Mouse (Mus musculus) liver, embryonic 15.5 days (tissue): ENCODE data around the gene Podxl2. TPM values are rescaled to one million over a fixed set of nuclear protein-coding genes. Genes with fewer than 3 reads are reported as not detected.
A peak's percentile ranks its signal among the peaks of the same experiment; 100 is the strongest.

Source experiments
- ATAC-seq: fragments of 200-750 bp; cut with Nextera tagmentation; 2 replicates; pipeline ENCODE4 v1.8.0; 2017; ENCODE audit warnings: moderate number of reproducible peaks, mild to moderate bottlenecking, moderate library complexity; ENCODE audit not compliant: insufficient read depth
- H3K27ac ChIP-seq: fragments of 300-500 bp; sonication (generic); replicated peaks from 2 replicates; pipeline ENCODE4 v1.5.1; 2015; ENCODE audit warnings: mild to moderate bottlenecking, inconsistent platforms
- H3K27me3 ChIP-seq: fragments of 300-500 bp; sonication (generic); 2 replicates; pipeline ENCODE4 v1.6.1; 2015; ENCODE audit warnings: mild to moderate bottlenecking, inconsistent platforms
- H3K36me3 ChIP-seq: fragments of 300-500 bp; sonication (generic); replicated peaks from 2 replicates; pipeline ENCODE4 v1.6.1; 2015; ENCODE audit warnings: moderate library complexity, mild to moderate bottlenecking, inconsistent platforms
- H3K4me1 ChIP-seq: fragments of 300-500 bp; sonication (generic); replicated peaks from 2 replicates; pipeline ENCODE4 v1.6.1; 2015; ENCODE audit warnings: inconsistent platforms
- H3K4me2 ChIP-seq: fragments of 300-500 bp; sonication (generic); 2 replicates; pipeline ENCODE4 v1.6.1; 2015; ENCODE audit warnings: moderate library complexity, mild to moderate bottlenecking, inconsistent platforms
- H3K4me3 ChIP-seq: fragments of 300-500 bp; sonication (generic); replicated peaks from 2 replicates; pipeline ENCODE4 v1.5.1; 2015; ENCODE audit warnings: mild to moderate bottlenecking, inconsistent platforms
- H3K9ac ChIP-seq: fragments of 300-500 bp; sonication (generic); 2 replicates; pipeline ENCODE4 v1.6.1; 2015; ENCODE audit warnings: moderate library complexity, mild to moderate bottlenecking, inconsistent platforms
- H3K9me3 ChIP-seq: fragments of 300-500 bp; sonication (generic); replicated peaks from 2 replicates; pipeline ENCODE4 v1.6.1; 2016; ENCODE audit warnings: inconsistent platforms
- WGBS: fragments of 180-500 bp; shearing (Covaris S2); methylation state at CpG from one replicate; pipeline ENCODE4 v1.1.7; 2015; ENCODE audit warnings: mixed read lengths; ENCODE audit not compliant: insufficient replicate concordance; 5-methylcytosine and 5-hydroxymethylcytosine counted together
- polyA plus RNA-seq: library from polyadenylated mRNA; unstranded; fragments of >200 nt; fragmentation: Nextera tagmentation; extraction: Ambion mirVana; gene quantifications from 2 replicates; pipeline ENCODE4 v1.2.1, GENCODE M21; 2015

Podxl2 gene
- polyA plus RNA-seq, 1 experiment from 2014 or later, result 1.7 TPM

DNA sequence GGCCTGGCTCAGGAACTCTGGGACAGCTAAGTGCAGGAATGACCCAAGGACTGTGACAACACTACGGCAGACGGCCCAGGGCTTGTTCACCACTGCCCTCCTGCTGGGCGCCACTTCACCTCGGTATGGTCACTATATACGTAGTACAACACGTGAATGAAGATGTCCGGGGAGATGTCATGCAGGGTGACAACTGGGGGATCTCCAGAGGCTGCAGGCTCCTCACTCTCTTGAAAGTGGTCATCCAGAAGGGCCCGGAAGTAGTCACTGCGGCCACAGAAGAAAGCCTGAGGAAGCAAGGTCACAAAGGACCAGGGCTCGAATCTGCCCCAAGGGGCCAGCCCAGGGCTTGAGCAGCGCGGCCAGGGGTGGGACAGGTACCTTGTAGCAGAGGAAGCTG lies 36.8 kb downstream of the Podxl2 start:
- Histone ChIP-seq H3K4me1 (peaks cover 77% of the 10 kb centered on the region), H3K27me3 (no peaks in the 10 kb centered on the region), H3K27ac (peak overlapping the region; percentile 90; the same call in 1 of the 2 replicates), H3K9ac (no peak overlapping the region), H3K4me3 (no peak overlapping the region), H3K9me3 (no peaks in the 10 kb centered on the region), H3K4me2 (no peak overlapping the region; the same call in 1 of the 2 replicates), H3K36me3 (peaks cover 50% of the 10 kb centered on the region)
- WGBS, result 83% methylated on average over 12 of the region's 12 CpGs
- ATAC-seq, result no peak

DNA sequence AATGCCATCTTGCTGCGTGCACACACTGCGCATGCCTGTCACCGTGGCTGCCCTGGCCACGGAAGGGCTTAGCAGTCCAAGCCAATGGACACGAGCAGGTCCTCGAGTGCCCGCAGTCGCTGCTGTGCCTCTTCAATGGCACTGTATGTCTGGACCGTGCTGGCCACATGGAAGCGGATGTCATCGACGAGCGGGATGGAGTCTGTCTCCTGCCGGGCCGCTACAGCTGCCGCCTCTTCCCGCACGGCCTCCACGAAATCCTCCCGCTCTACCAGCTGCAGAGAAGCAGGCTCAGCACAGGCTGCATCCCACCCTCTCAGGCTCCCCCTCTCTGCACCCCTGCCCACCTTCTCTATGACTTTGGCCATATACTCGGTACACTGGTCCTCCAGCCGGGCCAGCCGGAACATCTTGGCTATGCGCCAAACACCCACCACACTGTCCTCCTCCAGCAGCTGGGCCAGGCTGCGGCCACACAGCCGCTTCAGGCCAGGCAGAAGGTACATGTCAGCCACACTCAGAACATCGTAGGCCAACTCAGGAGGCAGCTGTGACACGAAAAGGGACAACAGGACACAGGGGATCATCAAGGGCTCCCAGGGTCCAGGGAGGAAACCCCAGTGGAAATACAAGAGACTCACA lies 38.5 kb downstream of the Podxl2 start:
- peaks cover 85% of the 10 kb centered on the region for H3K4me1 ChIP-seq
- no peak overlapping the region for H3K9ac ChIP-seq
- H3K4me3 ChIP-seq, result no peak overlapping the region
- WGBS, result 88% methylated on average over 28 of the region's 28 CpGs
- H3K9me3 ChIP-seq, result no peaks in the 10 kb centered on the region
- peak overlapping the region; percentile 90 for H3K27ac ChIP-seq
- ATAC-seq, result no peak
- H3K4me2 ChIP-seq, result peak overlapping the region; percentile 64; the same call in 1 of the 2 replicates
- H3K27me3 ChIP-seq, result no peaks in the 10 kb centered on the region
- peaks cover 50% of the 10 kb centered on the region for H3K36me3 ChIP-seq

DNA sequence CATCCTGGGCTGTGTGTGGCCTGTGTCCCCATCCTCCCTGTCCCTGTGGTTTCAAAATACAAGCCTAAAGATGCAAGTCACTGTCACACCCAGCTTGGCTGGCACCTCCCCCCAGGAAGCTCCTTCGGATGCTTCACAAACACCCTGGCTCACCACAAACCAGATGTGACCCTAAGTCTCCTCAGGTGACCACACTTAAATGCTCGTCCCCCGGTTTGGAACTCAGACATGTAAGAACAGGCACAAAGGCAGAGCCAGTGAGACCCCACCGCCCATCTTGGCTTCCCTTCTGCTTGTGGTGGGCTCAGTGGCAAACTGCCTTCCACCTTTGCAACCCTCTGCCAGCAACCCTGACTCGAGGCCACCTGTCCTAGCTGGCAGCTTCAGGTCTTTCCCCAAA lies 39.8 kb downstream of the Podxl2 start:
- Histone ChIP-seq H3K9me3 (no peaks in the 10 kb centered on the region), H3K27me3 (no peaks in the 10 kb centered on the region), H3K4me2 (peak overlapping the region; percentile 64), H3K36me3 (peaks cover 48% of the 10 kb centered on the region), H3K4me3 (peak overlapping the region; percentile 25), H3K27ac (peak overlapping the region; percentile 90), H3K4me1 (peaks cover 79% of the 10 kb centered on the region), H3K9ac (peak overlapping the region; percentile 53)
- 23% methylated on average over 5 of the region's 5 CpGs for WGBS
- peak; percentile 87 for ATAC-seq

DNA sequence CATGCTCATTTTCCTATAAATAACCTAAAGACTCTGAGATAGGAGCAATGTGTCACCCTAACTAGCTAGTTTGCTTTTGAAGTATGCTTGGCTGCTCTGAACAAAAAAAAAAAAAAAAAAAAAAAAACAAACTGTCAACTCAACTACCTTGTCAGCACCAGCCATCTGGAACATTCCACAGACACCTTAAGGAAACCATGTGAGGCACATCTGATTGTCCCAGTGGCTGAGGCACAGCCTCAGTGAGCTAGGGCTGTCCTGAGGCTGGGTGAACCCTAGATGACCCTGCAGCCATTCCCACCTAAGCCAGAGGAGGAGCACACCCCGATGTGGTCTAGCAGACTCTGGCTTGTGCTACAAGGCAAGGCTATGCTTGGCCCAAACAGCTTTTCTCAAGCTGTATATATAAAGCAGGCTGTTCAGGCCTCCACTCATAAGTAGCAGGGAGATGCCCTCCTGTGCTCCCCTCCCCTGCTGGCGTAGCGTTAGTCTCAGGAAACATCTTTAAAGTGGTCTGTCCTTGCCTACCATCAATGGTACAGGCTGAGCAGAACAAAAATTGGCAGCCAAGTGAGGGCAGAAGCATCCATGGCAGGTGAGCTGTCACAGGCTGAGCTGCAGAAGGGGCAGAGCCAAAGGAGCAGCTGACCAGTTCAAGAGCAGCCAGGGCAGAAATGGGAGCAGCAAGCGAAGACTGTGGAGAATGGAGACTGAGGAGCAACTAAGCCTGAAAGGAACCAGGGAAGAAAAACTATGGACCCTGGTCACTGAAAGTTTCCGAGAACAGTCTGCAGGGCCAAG lies 41.3 kb downstream of the Podxl2 start:
- H3K9ac ChIP-seq, result peak overlapping the region; percentile 25; the same call in 1 of the 2 replicates
- H3K36me3 ChIP-seq, result peaks cover 32% of the 10 kb centered on the region
- H3K27ac ChIP-seq, result peak overlapping the region; percentile 90
- no peak overlapping the region; the same call in 1 of the 2 replicates for H3K4me2 ChIP-seq
- no peaks in the 10 kb centered on the region for H3K9me3 ChIP-seq
- 71% methylated on average over 5 of the region's 5 CpGs for WGBS
- H3K4me3 ChIP-seq, result no peak overlapping the region
- H3K4me1 ChIP-seq, result peaks cover 69% of the 10 kb centered on the region
- no peak for ATAC-seq
- H3K27me3 ChIP-seq, result no peaks in the 10 kb centered on the region

DNA sequence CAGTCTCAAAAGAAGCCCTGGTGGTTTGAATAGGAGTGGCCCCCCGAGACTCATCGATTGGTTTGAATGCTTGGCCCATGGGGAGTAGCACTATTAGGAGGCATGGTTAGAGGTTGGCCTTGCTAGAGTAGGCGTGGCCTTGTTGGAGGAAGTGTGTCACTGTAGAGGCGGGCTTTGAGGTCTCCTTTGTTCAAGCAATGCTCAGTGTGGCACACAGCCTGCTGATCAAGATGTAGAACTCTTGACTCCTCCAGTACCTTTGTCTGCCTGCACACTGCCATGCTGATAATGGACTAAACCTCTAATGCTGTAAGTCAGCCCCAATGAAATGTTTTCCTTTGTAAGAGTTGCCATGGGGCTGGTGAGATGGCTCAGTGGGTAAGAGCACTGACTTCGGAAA lies 42.2 kb downstream of the Podxl2 start:
- no peaks in the 10 kb centered on the region for H3K9me3 ChIP-seq
- ATAC-seq, result peak; percentile 35; the same call in 1 of the 2 replicates
- H3K4me2 ChIP-seq, result no peak overlapping the region
- H3K9ac ChIP-seq, result no peak overlapping the region
- peak overlapping the region; percentile 90 for H3K27ac ChIP-seq
- H3K4me1 ChIP-seq, result peaks cover 68% of the 10 kb centered on the region
- 60% methylated on average over 5 of the region's 5 CpGs for WGBS
- peaks cover 32% of the 10 kb centered on the region for H3K36me3 ChIP-seq
- H3K4me3 ChIP-seq, result no peak overlapping the region
- no peaks in the 10 kb centered on the region for H3K27me3 ChIP-seq

DNA sequence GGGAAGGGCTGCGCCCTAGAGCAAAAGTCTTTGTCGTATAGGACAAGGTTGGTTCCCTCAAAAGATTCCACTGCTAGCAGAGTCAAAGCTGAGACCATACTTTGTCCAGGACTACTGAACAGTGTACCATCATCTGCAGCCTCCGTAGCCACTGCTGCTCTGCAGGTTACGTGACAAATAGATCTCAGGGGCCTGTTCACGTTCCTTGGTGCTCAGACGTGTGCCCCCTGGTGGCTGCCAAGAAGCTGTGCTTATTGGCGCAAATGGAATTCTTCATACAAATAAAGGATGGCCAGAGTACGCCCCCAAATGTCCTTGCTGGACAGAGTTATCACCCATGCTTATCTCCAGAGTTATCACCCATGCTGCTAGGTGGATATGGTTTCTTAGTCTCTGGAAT lies 43.4 kb downstream of the Podxl2 start:
- Histone ChIP-seq H3K4me2 (no peak overlapping the region), H3K4me1 (peaks cover 67% of the 10 kb centered on the region), H3K9ac (no peak overlapping the region), H3K9me3 (no peaks in the 10 kb centered on the region), H3K36me3 (peaks cover 32% of the 10 kb centered on the region), H3K27ac (no peak overlapping the region; the same call in 1 of the 2 replicates), H3K27me3 (no peaks in the 10 kb centered on the region), H3K4me3 (no peak overlapping the region)
- WGBS, result 26% methylated on average over 8 of the region's 8 CpGs
- ATAC-seq, result no peak

DNA sequence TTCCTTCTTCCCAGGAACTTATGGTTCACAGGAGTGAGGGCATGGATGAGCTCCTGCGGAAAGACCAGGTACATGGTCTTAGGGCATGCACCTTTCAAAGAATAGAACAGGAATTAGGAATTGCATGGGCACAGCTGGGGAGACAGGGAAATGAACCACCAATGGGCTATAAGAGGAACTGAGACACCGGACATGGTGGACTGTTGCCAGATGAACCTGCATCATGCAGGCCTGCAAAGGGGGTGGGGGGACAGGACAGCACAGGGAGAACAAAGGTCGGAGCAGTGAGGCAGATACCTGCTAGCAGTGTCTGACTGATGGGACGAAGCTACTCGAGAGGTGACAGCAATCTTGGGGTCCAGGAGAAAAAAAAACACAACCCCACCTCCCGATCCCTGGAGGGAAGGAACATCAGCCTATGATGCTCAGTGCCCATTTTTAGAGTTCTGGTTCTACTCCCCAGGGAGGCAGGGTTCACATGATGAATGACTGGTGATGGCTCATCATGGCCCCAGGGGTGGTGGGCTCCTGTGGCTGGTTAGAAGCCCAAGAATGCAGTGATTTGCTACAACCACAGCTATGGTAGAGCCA lies 44.6 kb downstream of the Podxl2 start:
- whole genome bisulfite sequencing, result 82% methylated on average over 6 of the region's 6 CpGs
- H3K9ac ChIP-seq, result no peak overlapping the region
- no peak for ATAC-seq
- H3K27ac ChIP-seq, result no peak overlapping the region
- peaks cover 32% of the 10 kb centered on the region for H3K36me3 ChIP-seq
- H3K4me1 ChIP-seq, result peaks cover 59% of the 10 kb centered on the region
- H3K4me2 ChIP-seq, result no peak overlapping the region
- H3K9me3 ChIP-seq, result no peaks in the 10 kb centered on the region
- no peaks in the 10 kb centered on the region for H3K27me3 ChIP-seq
- H3K4me3 ChIP-seq, result no peak overlapping the region

DNA sequence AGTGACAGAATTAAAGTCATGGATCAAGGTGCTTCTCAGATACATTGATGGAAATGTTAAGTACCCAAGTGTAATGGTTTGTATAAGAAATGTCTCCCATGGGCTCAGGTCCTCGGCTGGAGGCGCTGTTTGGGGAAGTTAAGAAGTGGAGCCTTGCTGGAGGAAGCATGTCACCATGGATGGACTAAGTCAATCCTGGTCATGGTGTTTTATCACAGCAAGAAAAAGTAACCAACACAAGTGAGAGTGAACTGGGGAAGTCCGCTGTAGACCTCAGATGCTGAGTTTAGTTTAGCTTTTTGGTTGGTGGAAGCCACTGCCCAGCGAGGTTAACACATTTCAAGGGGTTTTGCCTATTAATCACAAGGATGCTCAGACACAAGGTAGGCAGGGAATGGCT lies 45.3 kb downstream of the Podxl2 start:
- Histone ChIP-seq H3K36me3 (peaks cover 38% of the 10 kb centered on the region), H3K9me3 (no peaks in the 10 kb centered on the region), H3K9ac (no peak overlapping the region), H3K4me3 (no peak overlapping the region), H3K4me1 (peaks cover 53% of the 10 kb centered on the region), H3K4me2 (no peak overlapping the region), H3K27ac (no peak overlapping the region), H3K27me3 (no peaks in the 10 kb centered on the region)
- ATAC-seq, result no peak
- WGBS, result 74% methylated on average over 4 of the region's 4 CpGs

DNA sequence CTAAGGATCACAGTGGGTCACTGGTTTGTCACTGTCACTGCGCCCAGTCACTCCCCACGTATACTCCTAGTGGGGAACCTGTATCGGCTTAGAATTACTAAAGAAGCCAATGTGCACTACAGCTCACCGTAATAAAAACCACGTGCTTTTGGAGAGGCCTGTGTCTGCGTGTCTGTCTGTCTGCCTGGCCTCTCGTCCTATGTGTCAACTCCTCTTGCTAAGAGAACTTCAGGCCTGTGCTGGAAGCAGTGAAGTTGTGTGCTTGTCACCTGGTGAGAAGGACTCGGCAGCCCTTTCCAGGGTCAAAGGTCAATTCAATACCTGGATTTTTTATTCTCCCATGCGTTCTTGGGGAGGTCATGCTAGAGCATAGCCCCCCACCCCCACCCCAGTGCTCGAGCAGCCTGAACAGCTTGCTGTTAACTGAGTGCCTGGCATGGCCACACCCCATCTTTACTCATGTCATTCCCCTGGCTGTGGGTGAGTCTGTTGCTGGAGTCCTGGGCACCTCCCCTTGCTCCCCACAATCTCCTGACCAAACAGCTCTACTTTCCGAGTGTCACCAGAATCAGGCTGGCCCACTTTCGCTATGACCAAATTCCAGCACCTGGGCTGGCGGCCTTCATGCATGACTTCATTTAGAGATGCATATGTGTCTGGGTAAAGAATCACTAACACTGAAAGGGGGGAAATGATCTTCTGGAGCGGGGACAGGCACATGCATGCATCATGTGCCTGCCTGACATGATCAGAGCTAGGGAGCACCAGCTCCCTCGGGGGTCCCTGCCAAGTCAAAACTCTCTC lies 46.4 kb downstream of the Podxl2 start:
- no peaks in the 10 kb centered on the region for H3K27me3 ChIP-seq
- no peak overlapping the region for H3K9ac ChIP-seq
- no peak for ATAC-seq
- H3K4me2 ChIP-seq, result no peak overlapping the region
- H3K27ac ChIP-seq, result no peak overlapping the region
- 60% methylated on average over 15 of the region's 15 CpGs for WGBS
- H3K9me3 ChIP-seq, result no peaks in the 10 kb centered on the region
- no peak overlapping the region for H3K4me3 ChIP-seq
- peaks cover 41% of the 10 kb centered on the region for H3K4me1 ChIP-seq
- H3K36me3 ChIP-seq, result peaks cover 50% of the 10 kb centered on the region

DNA sequence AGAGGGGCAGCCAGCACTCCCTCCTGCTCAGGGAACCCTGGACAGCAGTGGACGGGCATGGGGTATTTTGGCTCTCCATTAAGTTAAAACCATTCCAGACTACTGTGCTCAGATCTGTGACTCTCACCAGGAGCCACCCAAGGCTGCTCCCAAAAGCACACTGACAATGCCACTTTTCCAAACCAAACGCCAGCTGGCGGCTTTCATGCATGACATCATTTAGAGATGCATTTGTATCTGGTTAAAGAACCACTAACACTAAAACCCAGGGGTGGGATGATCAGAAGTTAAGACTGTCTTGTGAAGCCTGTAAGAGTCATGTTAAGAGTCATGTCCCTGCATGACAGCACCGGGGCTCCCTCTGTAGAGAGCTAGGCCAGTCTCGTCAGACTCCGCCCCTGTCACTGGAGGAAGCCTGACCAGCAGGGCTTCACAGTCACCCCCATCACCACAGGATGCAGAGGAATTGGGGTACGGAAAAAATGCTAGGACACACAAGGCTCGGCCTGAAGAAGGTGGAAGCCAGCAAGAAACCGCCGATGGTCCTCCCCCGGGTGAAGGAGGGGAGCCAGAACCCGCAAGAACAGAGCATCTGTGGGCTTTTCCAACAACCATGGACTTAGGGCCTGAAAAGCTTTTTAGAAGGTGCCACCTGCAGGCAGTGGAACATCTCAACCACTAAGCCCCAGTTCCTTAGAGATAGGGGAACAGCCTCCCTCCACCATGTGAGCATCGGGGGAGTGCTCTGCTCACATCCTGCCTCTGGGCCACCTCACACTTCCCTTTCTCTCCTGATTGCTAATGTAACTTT lies 47.2 kb downstream of the Podxl2 start:
- no peaks in the 10 kb centered on the region for H3K9me3 ChIP-seq
- peaks cover 58% of the 10 kb centered on the region for H3K36me3 ChIP-seq
- no peak overlapping the region for H3K9ac ChIP-seq
- peaks cover 33% of the 10 kb centered on the region for H3K4me1 ChIP-seq
- no peaks in the 10 kb centered on the region for H3K27me3 ChIP-seq
- ATAC-seq, result no peak
- no peak overlapping the region for H3K4me3 ChIP-seq
- no peak overlapping the region for H3K4me2 ChIP-seq
- 55% methylated on average over 13 of the region's 13 CpGs for WGBS
- no peak overlapping the region for H3K27ac ChIP-seq
